Mouse (Mus musculus) kidney, postnatal 4 days (tissue): ENCODE measurements at regions not wholly inside any gene's neighbourhood (a gene's known extent, or its start where the extent isn't known, plus 50 kb on each side); places are given as distances from the start of the nearest gene placed in this dataset.

Experiments used
- DNase-seq, 2 experiments: peaks; one replicate each; pipeline ENCODE4 v3.0.0; 2021; ENCODE audit warnings: mixed read lengths in 2 of 2

DNA sequence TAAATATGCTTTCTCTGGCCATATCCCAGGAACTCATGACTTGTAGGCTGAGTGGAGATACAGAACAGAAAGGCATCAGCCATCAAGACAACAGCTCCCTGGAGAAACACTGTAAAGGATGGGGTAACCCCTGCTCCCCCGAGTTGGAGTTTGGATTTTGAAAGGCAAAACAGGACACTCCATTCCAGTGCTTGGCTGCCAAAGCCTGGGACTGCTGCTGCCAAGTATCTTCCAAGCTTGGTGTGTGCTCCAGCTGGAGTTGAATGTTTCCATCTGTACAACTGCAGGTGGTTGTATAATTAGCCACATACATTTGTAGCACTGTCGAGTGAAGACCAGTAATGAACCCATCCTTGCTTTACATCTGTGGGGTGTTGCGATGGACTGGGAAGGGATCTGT is 62.1 kb downstream of the 4933412E24Rik start:
- DNase-seq = peak; percentile 41 to 50

DNA sequence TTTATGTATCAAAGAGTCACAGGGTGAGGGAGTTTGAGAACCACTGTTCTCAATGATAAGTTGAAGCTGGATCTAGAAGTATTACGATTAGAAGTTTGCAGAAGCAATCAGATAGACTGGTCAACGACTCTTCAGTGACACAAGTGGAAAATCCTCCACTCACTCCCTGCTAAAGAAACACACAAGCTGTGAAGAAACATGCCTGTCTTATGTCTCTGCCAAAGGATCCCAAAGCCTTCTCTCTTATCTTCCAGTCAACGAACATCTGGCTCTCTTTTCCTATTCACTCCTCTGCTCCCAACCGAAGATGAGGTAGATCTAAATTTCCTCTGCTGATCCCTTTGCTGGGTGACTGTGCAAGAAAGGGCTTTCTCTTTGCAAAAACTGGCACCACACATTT is 62.6 kb downstream of the 4933412E24Rik start:
- no peak for DNase-seq

DNA sequence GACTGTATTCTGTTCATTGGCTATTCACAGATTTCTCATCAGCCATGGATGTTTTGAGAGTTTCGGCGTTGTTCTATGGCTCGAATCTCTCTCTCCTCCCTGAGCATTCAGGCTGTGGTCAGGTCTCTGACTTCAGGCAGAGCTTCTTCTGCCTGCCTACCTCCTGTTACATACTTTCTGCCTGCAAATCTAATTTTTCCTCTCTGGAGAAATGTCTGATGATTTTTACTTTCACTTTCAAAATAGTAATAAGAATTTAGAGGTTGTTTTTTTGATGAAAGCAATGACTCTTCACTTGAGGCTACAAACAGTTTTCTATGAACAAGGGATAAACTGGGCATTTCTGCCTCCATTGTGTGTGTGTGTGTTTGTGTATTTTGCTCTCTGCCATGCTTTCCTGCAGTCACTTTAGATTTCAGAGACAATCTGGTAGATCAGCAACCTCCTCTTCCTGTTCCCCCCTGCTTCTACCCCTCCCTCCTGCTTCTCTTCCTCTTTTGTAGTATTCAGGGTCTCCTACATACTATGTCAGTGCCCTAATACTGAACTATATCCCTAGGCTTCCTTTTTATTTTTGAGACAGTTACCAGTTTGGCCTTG is 65.7 kb downstream of the 4933412E24Rik start:
- DNase-seq = no peak

DNA sequence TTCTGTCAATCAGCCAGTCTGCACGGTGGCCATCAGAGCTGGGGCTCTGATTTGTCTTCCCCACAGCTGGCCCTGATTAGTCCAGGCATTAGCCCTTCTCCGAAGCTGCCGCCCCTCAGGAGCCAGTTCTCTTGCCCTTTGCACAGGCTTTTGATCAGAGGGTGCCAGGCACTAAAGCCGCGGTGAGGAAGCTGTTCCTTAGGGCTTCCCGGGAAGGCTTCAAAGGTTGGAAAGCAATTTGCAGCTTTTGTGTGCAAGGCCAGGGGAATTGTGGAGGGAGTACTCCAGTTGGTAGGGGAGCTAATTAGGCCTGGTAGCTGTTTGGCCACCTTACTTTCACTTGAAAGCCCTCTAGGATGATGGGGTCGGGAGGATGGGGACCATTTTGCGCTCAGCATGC is 71.2 kb downstream of the 4933412E24Rik start:
- peak in 1 of 2 experiments; percentile 2 for DNase-seq

DNA sequence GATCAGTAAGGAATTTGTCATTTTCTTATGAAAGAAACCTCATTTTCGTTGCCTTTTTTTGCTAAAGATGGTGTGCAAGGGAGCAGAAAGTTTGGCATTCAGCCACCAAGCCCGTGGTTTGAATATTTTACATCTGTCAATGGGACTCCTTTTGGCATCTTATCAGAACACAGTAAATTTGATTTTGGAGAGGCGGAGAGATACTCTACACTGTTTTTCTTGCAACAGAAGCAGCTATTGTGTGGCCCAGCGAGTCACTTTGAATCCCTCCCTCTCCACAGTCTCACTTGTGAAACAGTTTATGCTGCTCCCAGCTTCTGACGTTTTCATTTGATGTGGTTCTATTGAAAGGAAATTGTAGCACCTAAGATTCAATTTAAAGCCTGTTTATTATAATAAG is 79.9 kb downstream of the 4933412E24Rik start:
- DNase-seq = peak; percentile 29 to 39

DNA sequence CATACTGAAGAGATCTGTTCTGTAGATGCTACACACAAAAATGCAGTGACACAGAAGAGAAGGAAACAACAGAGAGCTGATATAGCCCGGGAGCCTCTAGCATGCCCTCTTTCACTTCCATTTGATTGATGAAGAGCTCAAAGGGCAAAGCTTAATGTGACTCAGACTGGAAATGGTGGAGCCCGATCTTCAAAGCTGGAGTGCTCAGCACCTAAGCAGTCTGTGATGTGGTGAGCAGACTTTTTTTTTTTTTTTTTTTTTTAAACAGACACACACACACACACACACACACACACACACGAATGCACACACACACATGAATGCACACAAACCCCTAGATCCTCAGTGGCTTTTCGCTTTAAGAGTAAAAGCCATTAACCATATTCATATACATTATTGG is 102.6 kb downstream of the 4933412E24Rik start:
- no peak for DNase-seq

DNA sequence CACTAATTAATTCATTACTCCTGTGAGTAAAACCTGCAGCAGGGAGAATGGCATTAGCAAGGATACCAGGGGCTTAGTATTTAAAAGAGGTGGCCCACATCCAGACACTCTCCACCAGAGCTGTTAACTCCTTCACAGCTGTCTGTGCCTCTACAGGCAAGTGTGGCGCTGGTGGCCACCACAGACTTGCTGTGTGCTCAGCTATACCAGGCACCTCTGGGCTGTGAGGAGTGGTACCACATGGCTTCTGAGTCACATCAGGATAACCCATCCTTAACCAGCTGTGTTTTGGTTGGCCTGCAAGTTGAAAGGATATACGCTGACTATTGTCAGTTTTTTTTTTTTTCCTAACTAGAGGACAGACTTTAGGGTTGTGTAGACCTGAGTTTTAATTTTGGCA is 108.1 kb downstream of the 4933412E24Rik start:
- DNase-seq = no peak

DNA sequence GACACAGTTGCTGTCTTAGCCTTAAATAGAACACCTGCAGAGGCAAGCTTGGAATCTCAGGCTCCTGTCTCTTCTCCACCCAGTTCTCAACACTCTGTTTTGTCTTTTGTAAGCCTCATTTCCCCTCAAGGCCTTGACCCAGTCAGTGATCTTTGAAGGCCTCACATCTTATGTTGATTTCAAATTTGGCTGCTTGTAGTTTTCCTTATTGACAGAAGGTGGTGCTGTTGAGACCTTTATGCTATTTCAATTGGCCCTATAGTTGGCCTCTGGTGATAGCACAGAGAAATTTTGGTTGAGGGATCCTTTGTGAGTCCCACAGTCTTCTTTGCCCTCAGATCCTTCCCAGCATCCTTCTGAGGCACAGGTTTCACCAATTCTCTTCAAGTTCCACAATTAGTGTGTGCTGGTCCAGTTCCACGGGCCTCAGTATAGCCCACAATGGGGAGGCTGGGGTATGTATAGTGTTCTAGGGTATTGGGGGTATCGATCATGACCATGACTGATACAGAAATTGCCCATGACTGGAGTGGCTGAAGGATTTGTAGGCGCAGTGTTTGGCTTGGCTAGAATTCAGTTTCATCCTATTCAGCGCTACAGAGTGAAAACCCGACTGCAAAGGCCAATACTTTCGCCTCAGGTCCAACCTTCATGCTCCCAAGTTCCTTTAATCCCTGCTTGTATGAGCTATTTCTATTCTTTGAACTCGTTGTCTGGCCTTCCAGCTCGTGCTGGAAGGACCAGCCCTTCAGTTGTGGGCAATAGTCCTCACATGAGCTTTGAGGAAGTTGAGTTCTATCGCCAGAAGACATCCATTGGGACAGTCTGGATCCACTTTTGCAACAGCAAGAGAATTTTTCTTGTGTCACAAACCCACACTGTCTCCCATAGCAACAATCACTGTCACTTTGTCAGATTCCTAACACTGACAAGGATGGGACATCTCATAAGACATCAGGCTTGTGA is 110.3 kb downstream of the 4933412E24Rik start:
- no peak for DNase-seq

DNA sequence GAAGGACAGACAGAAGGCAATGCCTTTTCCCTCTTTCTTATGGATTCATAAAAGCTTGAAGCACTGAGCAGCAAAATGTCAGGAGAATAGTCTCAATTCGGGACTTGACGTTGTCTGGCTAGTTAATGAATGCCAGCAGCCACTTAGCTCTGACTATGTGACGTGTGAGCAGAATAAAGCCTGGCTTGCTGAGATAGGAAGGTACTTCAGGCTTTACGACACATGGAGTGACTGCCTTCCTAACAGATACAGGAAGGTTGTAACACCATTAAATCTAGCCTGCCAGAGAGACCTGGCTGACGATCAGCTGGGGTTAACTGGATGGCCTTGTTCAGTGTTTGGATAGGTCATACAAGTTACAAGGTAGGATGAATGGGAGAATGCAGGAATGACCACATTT is 111.7 kb downstream of the 4933412E24Rik start:
- DNase-seq = no peak

DNA sequence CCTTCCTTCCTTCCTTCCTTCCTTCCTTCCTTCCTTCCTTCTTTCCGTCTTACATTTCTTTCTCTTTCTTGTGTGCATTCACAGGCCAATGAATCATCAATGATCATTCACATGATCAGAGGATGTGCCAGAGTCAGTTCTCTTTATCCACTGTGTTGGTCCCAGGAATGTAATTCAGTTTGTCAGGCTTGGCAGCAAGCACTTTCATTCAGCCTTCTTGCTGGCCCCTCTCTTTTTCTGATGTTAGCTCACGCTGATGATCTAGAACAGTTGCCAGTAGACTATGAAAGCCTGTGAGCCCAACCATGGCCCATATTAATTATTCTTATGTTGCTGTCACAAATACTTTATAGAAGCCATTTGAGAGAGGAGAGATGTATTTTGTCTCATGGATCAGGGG is 127.4 kb downstream of the 4933412E24Rik start:
- DNase-seq = no peak

DNA sequence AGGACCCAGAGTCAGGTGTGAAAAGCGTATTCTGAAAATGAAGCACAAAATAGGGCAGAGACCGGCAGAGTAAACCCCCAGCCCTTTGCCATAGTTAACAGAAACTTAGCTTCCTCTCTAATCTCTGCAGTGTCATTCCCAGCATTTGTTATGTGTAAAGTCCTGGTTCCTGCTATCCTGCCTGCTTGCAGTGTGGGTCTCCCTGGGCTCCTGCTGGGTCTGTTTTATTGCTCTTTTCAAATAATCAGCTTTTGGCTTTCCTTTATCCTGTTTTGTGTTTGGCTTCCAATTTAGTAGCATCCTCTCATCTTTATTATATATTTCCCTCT is 128.3 kb downstream of the 4933412E24Rik start:
- no peak for DNase-seq

DNA sequence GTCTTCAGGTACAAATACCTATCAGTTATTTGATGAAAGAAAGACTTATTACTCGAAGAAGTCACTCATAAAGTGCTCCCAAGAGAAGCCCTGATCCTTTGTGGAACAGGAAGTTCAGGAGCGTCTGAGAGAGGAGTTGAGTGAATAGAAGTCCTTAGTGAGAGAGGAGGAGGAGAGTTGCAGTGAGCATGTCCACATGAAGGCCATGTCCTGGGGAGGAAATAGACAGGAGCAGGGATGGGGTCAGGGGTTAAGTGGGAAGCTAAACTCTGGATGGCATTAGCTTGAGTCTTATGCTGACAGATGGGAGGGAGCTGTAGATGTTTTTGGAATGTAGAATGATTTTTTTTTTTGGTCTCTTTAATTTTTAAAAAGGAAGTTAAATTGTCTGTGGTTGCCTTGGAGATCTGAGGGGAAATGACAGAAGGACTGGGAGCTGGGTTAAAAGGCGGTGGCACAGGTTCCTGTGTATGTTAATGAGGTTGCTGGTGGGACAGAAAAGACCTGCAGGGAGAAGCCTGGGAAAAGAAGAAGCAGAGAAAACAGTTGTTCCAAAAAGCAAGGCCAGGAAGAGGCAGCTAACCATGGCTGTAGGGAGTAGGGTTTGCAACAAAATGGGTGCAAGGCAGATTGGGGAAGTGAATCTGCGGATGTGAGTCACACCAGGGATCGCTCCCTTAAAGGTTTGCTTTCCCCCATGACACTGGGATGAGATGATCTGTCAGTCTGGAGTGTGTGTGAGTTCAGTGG is 128.9 kb downstream of the 4933412E24Rik start:
- no peak for DNase-seq

DNA sequence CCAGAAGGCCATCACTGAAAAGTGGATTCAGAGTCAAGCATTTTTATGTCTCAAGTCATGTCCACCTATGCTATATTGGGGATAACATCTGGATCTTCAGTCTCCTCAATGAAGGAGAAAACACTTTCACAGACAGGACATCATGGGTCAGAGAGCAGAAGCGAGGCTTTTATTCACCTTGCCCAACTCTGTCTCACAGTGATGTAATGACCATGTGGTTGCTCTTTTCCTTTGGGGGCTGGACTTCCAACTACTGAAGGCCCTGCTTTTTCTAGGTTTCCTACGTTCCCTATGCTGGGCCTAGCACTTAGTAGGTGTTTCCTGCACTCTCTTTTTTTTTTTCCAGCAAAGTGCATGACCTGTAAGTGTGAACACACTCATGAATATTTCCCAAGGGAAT is 130.4 kb downstream of the 4933412E24Rik start:
- DNase-seq = no peak

DNA sequence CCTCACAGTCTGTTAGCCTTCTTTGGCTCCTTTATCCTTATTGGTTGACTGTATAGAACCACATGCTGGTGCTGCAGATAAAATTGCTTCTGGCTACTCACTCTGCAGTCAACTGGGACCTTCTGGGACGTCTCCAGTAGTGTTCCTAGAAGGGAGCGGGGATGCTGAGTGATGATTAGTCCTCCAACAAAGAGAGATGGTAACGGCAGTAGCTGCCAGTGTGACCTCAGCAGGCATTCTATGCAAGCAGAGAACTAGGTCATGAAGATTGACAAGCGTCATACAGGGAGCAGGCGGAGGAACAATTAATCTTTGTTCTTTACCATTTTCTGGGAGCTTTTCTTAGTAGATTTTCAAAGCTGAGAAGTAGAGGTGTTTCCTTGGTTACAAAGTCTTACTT is 134.0 kb downstream of the 4933412E24Rik start:
- DNase-seq = no peak

DNA sequence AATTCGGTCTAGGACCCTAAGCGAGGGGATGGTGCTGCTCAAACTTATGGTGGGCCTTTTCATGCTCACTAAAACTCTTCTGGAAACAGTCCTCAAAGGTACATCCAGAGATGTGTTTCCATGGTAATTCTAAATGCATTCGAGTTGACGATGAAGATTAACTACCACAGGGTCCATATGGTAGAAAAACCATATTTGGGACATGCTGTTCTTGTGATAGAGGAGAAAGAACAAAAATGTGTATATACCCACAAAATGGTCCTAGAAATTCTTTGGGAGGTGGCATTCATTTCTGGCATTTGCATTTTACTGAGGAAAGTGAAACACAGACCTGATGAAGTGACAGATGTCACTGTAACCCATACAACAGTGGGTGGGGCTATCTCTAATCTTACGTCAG is 136.0 kb downstream of the 4933412E24Rik start:
- DNase-seq = no peak

DNA sequence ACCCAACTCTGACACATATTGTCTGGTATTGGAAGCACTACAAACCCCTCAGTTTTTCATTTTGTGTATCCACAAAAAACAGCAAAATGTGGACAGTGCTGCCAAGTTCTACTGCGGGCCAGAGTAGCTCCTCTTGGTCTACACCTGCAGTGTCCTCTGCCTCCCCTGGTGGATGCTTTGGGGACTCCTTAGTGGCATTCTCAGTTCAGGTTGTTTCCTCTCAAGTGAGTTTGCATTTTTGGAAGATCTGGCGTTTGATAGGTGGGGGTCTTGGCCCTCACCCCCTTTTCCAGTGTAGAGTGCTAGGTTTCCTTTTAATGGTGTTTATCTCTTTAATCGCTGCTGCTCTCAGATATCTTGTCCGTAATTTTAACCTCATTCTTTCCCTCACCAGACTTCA is 137.1 kb downstream of the 4933412E24Rik start:
- peak; percentile 32 to 36 for DNase-seq

DNA sequence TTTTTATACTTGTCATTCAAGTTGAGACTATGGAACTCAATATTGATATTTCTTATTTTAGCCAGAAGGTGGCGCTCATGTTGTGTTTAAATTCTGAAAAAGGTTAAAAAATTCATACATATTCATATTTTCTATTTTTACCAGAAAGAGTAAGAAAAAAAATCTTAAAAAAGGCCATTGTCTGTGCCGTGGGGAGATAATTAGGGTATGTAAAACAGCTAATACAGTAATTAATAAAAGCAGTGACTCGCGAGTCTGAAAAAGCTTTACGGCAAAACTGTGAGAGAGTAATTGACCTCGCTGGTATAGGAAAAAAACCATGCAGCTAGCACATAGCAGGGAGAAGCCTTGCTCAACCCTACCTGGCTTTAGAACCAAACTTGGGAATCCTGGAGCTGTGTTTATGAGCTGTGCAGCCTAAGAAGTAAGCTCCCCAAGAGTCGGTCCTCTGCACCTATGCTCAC is 140.1 kb downstream of the 4933412E24Rik start:
- no peak for DNase-seq

DNA sequence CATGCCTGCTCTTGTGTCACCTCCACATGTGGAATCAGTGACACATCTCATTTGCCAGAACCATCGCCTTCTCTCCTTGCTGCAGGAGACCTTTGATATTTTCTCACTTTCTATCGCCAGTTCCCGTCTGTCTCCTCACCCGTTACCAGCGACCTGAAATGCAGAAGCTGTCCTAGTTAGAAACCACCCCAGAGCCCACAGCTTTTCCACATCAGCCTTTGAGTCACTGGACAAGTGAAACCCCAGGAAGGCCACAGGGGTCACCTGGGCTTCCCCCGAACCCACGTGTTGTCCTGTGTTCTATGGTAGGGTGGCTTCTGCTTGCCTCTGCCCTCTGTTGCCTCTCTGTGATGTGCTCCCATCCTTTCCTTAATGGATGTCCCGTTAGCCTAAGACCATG is 149.7 kb downstream of the 4933412E24Rik start:
- no peak for DNase-seq

DNA sequence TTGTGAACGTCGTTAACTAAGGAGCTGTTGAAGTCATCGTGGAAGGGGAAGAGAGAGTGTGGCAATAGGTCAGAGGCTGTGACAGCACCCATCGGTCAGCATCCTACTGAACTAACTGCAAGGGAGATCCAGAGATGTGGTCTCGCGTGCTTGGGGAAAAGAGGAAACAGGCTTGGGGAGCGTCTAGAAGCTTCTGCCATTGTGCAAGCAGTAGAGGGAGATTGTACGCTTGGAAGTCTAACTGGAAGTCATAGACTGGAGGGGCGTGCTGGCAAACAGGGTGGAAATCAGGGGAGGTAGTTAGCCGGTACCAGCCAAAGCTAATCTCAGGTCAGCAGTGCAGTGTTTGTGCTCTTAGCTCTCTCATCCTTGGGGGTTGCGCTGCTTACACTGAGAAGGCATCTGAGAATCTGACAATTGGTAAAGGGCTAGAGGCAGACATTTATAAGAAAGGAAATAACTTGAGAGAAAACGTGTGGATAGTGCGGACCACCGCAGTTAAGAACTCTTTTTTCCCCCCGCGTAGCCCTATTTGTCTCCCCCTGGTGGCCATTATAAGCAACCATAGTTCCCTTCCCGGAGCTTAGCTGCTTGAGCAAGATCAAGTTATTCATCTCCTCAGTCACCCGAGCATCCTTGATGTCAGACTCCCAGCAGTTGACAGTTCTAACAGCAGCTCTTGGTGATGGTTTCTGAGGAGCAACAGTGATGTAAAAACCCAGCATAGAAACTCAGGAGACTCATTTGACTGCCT is 151.5 kb downstream of the 4933412E24Rik start:
- DNase-seq = peak; percentile 8 to 39

DNA sequence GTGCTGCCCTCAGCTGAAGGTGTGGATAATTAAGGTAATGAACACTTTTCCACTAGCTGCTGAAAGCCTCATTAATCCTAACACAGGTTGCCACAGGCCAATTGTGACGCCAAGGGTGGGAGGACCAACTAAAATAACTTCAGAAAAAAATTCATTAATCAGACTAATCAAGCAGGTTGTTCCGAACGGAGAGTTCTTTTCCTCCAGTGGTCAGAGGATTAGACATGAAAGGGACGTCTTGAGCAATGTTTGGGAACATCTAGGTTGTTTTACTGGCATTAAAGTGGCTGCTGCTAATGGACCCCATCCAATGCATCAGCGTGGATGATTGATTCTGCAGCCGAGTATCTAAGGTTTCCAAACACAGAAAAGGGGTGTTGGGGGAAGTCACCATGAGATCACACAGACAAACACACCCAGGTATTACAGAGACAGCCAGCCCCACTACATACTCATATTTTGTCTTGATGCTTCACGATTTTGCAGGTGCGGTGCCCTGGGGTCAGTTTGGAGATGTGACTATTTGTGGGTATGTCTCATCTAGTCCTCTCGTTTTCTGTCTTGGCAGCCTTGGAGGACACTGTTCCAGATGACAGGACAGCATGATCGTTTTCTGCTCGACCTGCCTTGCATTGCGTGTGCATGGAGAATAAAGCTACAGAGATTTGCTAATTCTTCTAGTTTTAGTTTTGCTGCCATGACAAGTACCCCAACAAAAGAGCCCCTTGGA is 164.0 kb downstream of the 4933412E24Rik start:
- no peak for DNase-seq

DNA sequence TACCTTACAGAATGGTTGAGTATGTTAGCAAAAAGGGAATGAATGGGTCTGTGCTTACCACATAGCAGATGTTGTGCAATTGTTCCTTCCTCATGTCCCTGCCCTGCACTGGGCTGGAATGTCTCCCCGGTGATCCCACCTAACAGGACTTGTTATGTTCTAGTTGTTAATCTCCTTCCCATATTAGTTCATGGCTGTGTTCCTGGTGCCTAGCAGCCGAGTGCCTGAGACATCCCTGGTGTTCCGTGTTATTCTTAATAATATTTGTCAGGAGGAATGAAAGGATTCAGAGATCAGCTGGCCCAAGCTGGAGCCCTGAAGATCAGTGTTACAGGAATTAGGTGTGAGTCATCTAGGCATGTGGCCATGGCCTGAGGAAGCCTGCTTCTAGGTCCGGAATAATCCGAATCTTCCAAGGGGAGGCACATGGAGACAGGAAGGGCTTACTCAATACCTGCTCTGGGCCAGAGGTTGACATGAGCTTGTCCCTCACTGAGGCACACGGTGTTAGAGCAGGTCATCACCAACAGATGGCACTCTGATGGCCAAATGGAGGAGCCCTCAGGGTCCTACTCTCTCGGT is 171.2 kb downstream of the 4933412E24Rik start:
- DNase-seq = no peak

DNA sequence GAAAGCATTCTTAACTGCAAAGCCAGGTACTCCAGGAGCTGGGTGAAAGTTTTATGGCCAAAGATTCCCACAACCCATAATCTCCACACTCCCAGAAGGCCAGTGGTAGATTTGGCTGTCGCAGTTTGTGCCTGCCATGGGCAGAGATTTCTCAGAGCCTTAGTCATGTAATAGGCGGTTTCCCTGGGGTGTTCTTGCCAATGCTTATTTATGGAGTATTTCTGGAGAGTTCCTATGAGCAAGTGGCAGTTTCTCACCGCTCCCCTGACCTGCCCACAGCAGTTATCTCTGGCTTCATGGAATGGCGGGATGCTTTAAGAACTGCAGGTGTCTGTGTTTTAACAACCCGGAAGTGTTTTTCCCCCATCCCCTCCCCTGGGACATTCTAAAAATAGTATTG is 179.8 kb downstream of the 4933412E24Rik start:
- DNase-seq = no peak
